Mouse (Mus musculus) bone marrow macrophage, adult 2 months (primary cell): ENCODE measurements around the gene Plcb4. TPM values are rescaled to one million over a fixed set of nuclear protein-coding genes. Genes with fewer than 3 reads are reported as not detected.

Experiments
- H3K27ac ChIP-seq: 2 replicates; pipeline ENCODE4 v1.5.1; 2012; ENCODE audit warnings: low read depth, low read length; ENCODE audit not compliant: insufficient read depth
- H3K4me1 ChIP-seq: 2 replicates; pipeline ENCODE4 v1.6.1; 2012; ENCODE audit warnings: low read length; ENCODE audit not compliant: control insufficient read depth, insufficient read depth
- H3K4me3 ChIP-seq: 2 replicates; pipeline ENCODE4 v1.5.1; 2012; ENCODE audit warnings: mild to moderate bottlenecking, low read length, moderate library complexity; ENCODE audit not compliant: insufficient read depth
- CTCF ChIP-seq: IDR thresholded peaks from 2 replicates; pipeline ENCODE4 v1.5.1; 2012; ENCODE audit warnings: low read depth, mild to moderate bottlenecking, low read length, moderate library complexity
- POLR2A ChIP-seq: IDR thresholded peaks from 2 replicates; pipeline ENCODE4 v1.6.1; 2012; ENCODE audit warnings: mild to moderate bottlenecking, low read depth, low read length, borderline replicate concordance
- polyA plus RNA-seq: library from polyadenylated mRNA; stranded (reverse); fragments of >200 nt; gene quantifications from 2 replicates; pipeline ENCODE4 v1.2.4, GENCODE M21; 2012; ENCODE audit not compliant: missing spikeins, insufficient read depth, insufficient read length

The Plcb4 gene
- polyA plus RNA-seq, 1 experiment = 10.2 TPM

- Histone ChIP-seq H3K4me3 (no peak overlapping the region), H3K27ac (no peak overlapping the region), H3K4me1 (no peaks in the 10 kb centered on the region)
- no peak for TF ChIP-seq CTCF
- TF ChIP-seq POLR2A = no peak
Observed at GRCm38 (mm10) chr2:135954760-135955548, 296.1 kb downstream of the Plcb4 start.

GRCm38 (mm10) chr2:135955796-135956195 is 297.0 kb downstream of the Plcb4 start:
- no peaks in the 10 kb centered on the region for H3K4me1 ChIP-seq
- H3K27ac ChIP-seq = no peak overlapping the region

GRCm38 (mm10) chr2:135957689-135958088 is 298.9 kb downstream of the Plcb4 start:
- H3K4me3 ChIP-seq = no peak overlapping the region
- no peak overlapping the region for H3K27ac ChIP-seq
- H3K4me1 ChIP-seq = no peaks in the 10 kb centered on the region
- TF ChIP-seq POLR2A (no peak), CTCF (peak; percentile 86)

More at GRCm38 (mm10) chr2:135955796-135956195, 297.0 kb downstream of the Plcb4 start:
- H3K4me3 ChIP-seq = no peak overlapping the region
- TF ChIP-seq CTCF = no peak
- TF ChIP-seq POLR2A = no peak

- TF ChIP-seq POLR2A (no peak), CTCF (no peak)
- no peak overlapping the region for H3K4me3 ChIP-seq
- H3K4me1 ChIP-seq = no peaks in the 10 kb centered on the region
- no peak overlapping the region for H3K27ac ChIP-seq
Observed at GRCm38 (mm10) chr2:135958453-135958852, 299.6 kb downstream of the Plcb4 start.

- TF ChIP-seq POLR2A (no peak), CTCF (no peak)
- H3K4me3 ChIP-seq = no peak overlapping the region
- no peaks in the 10 kb centered on the region for H3K4me1 ChIP-seq
- no peak overlapping the region for H3K27ac ChIP-seq
Observed at GRCm38 (mm10) chr2:135963089-135963488, 304.3 kb downstream of the Plcb4 start.

GRCm38 (mm10) chr2:135966871-135967557 is 308.2 kb downstream of the Plcb4 start:
- Histone ChIP-seq H3K27ac (no peak overlapping the region), H3K4me3 (no peak overlapping the region), H3K4me1 (no peaks in the 10 kb centered on the region)
- TF ChIP-seq CTCF (no peak), POLR2A (no peak)

GRCm38 (mm10) chr2:135968159-135968558 is 309.3 kb downstream of the Plcb4 start:
- TF ChIP-seq CTCF (no peak), POLR2A (no peak)
- no peaks in the 10 kb centered on the region for H3K4me1 ChIP-seq
- H3K27ac ChIP-seq = no peak overlapping the region
- H3K4me3 ChIP-seq = no peak overlapping the region

GRCm38 (mm10) chr2:135970902-135971301 is 312.1 kb downstream of the Plcb4 start:
- no peak overlapping the region for H3K4me3 ChIP-seq
- no peaks in the 10 kb centered on the region for H3K4me1 ChIP-seq
- no peak overlapping the region for H3K27ac ChIP-seq
- TF ChIP-seq POLR2A = no peak

- TF ChIP-seq CTCF (no peak), POLR2A (no peak)
- H3K4me3 ChIP-seq = no peak overlapping the region
- no peaks in the 10 kb centered on the region for H3K4me1 ChIP-seq
- H3K27ac ChIP-seq = no peak overlapping the region
Observed at GRCm38 (mm10) chr2:135975978-135976377, 317.2 kb downstream of the Plcb4 start.

GRCm38 (mm10) chr2:135978790-135979189 is 320.0 kb downstream of the Plcb4 start:
- H3K4me3 ChIP-seq = no peak overlapping the region
- TF ChIP-seq POLR2A = no peak
- no peak for TF ChIP-seq CTCF
- no peak overlapping the region for H3K27ac ChIP-seq
- no peaks in the 10 kb centered on the region for H3K4me1 ChIP-seq
